Mouse (Mus musculus): ENCODE results near the gene H2al1i. TPM values are rescaled to one million over a fixed set of nuclear protein-coding genes. Genes with fewer than 3 reads are reported as not detected.
"Not testable (repeated sequence)": the region's sequence is repeated elsewhere in the genome, so short reads cannot be mapped to it uniquely, and the experiment has no call there.

Gene H2al1i
- polyA plus RNA-seq, 1 experiment from 2014 or later, result not detected

DNA sequence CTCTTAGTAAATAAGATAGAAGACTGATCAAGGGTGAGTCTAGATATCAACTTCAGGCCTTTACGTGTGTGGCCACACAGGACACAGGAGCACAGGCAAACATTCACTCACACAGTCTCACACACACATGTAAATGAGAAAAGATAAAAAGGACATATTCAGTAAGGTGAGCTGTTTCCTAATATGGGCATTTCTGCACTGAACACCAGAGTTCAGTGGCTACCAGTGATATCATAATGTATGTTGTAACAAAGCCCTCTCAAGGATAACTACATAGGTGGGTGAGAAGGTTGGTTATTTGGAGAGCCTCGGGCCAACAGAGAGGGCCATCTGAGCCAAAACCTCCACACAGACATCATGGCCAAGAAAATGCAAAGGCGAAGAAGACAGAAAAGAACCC lies 12.8 kb upstream of the H2al1i start, which contains the start of gene H2al1e:
H2al1e (plus strand) TSS at position 301 of the 400 bp plus-strand sequence.
- H3K4me1 ChIP-seq (replicated peaks; ENCODE audit: control insufficient read depth, insufficient read depth, low read length); H3K27me3 ChIP-seq (ENCODE audit: control insufficient read depth, insufficient read depth, low read length); H3K9ac ChIP-seq (ENCODE audit: low read length); H3K4me2 ChIP-seq (ENCODE audit: low read depth, low read length, severe bottlenecking); H3K27ac ChIP-seq (ENCODE audit: low read depth, low read length); DNase-seq (ENCODE audit: low spot score); H3K4me3 ChIP-seq (ENCODE audit: low read depth, low read length); ATAC-seq (replicated peaks; ENCODE audit: low FRiP score); H3K9me3 ChIP-seq (ENCODE audit: control insufficient read depth, low read length); H3K36me3 ChIP-seq (ENCODE audit: control insufficient read depth, insufficient read depth, low read length): not testable (repeated sequence)
- WGBS, result no CpG with 5 or more reads among the region's 3 CpGs

DNA sequence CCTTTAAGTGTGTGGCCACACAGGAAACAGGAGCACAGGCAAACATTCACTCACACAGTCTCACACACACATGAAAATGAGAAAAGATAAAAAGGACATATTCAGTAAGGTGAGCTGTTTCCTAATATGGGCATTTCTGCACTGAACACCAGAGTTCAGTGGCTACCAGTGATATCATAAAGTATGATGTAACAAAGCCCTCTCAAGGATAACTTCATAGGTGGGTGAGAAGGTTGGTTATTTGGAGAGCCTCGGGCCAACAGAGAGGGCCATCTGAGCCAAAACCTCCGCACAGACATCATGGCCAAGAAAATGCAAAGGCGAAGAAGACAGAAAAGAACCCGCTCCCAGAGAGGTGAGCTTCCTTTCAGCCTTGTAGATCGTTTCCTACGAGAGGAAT lies 9.6 kb upstream of the H2al1i start, which contains the start of gene H2al1f:
H2al1f (plus strand) TSS at position 301 of the 400 bp plus-strand sequence.
- H3K4me1 ChIP-seq (replicated peaks; ENCODE audit: control insufficient read depth, insufficient read depth, low read length); H3K4me2 ChIP-seq (ENCODE audit: low read depth, low read length, severe bottlenecking); ATAC-seq (replicated peaks; ENCODE audit: low FRiP score); DNase-seq (ENCODE audit: low spot score); H3K27me3 ChIP-seq (ENCODE audit: control insufficient read depth, insufficient read depth, low read length); H3K36me3 ChIP-seq (ENCODE audit: control insufficient read depth, insufficient read depth, low read length); H3K9me3 ChIP-seq (ENCODE audit: control insufficient read depth, low read length); H3K9ac ChIP-seq (ENCODE audit: low read length); H3K27ac ChIP-seq (ENCODE audit: low read depth, low read length); H3K4me3 ChIP-seq (ENCODE audit: low read depth, low read length): not testable (repeated sequence)
- WGBS, result no CpG with 5 or more reads among the region's 6 CpGs

DNA sequence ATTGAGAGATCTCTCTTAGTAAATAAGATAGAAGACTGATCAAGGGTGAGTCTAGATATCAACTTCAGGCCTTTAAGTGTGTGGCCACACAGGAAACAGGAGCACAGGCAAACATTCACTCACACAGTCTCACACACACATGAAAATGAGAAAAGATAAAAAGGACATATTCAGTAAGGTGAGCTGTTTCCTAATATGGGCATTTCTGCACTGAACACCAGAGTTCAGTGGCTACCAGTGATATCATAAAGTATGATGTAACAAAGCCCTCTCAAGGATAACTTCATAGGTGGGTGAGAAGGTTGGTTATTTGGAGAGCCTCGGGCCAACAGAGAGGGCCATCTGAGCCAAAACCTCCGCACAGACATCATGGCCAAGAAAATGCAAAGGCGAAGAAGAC lies 6.5 kb upstream of the H2al1i start, which contains the start of gene H2al1g:
H2al1g (plus strand) TSS at position 301 of the 400 bp plus-strand sequence.
- WGBS, result no CpG with 5 or more reads among the region's 3 CpGs
- H3K27me3 ChIP-seq (ENCODE audit: control insufficient read depth, insufficient read depth, low read length); H3K9me3 ChIP-seq (ENCODE audit: control insufficient read depth, low read length); H3K4me1 ChIP-seq (replicated peaks; ENCODE audit: control insufficient read depth, insufficient read depth, low read length); H3K4me2 ChIP-seq (ENCODE audit: low read depth, low read length, severe bottlenecking); DNase-seq (ENCODE audit: low spot score); H3K36me3 ChIP-seq (ENCODE audit: control insufficient read depth, insufficient read depth, low read length); H3K9ac ChIP-seq (ENCODE audit: low read length); H3K27ac ChIP-seq (ENCODE audit: low read depth, low read length); H3K4me3 ChIP-seq (ENCODE audit: low read depth, low read length); ATAC-seq (replicated peaks; ENCODE audit: low FRiP score): not testable (repeated sequence)

DNA sequence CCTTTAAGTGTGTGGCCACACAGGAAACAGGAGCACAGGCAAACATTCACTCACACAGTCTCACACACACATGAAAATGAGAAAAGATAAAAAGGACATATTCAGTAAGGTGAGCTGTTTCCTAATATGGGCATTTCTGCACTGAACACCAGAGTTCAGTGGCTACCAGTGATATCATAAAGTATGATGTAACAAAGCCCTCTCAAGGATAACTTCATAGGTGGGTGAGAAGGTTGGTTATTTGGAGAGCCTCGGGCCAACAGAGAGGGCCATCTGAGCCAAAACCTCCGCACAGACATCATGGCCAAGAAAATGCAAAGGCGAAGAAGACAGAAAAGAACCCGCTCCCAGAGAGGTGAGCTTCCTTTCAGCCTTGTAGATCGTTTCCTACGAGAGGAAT lies 3.3 kb upstream of the H2al1i start, which contains the start of gene H2al1h:
H2al1h (plus strand) TSS at position 301 of the 400 bp plus-strand sequence.
- no CpG with 5 or more reads among the region's 6 CpGs for WGBS
- not testable (repeated sequence) for H3K4me2 ChIP-seq (ENCODE audit: low read depth, low read length, severe bottlenecking); H3K27ac ChIP-seq (ENCODE audit: low read depth, low read length); H3K9ac ChIP-seq (ENCODE audit: low read length); H3K4me1 ChIP-seq (replicated peaks; ENCODE audit: control insufficient read depth, insufficient read depth, low read length); H3K27me3 ChIP-seq (ENCODE audit: control insufficient read depth, insufficient read depth, low read length); DNase-seq (ENCODE audit: low spot score); ATAC-seq (replicated peaks; ENCODE audit: low FRiP score); H3K9me3 ChIP-seq (ENCODE audit: control insufficient read depth, low read length); H3K36me3 ChIP-seq (ENCODE audit: control insufficient read depth, insufficient read depth, low read length); H3K4me3 ChIP-seq (ENCODE audit: low read depth, low read length)

DNA sequence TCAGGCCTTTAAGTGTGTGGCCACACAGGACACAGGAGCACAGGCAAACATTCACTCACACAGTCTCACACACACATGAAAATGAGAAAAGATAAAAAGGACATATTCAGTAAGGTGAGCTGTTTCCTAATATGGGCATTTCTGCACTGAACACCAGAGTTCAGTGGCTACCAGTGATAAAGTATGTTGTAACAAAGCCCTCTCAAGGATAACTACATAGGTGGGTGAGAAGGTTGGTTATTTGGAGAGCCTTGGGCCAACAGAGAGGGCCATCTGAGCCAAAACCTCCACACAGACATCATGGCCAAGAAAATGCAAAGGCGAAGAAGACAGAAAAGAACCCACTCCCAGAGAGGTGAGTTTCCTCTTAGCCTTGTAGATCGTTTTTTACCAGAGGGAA lies 3.1 kb downstream of the H2al1i start, which contains the start of gene H2al1j:
H2al1j (plus strand) TSS at position 301 of the 400 bp plus-strand sequence.
- H3K4me2 ChIP-seq (ENCODE audit: low read depth, low read length, severe bottlenecking); H3K4me1 ChIP-seq (replicated peaks; ENCODE audit: control insufficient read depth, insufficient read depth, low read length); H3K9ac ChIP-seq (ENCODE audit: low read length); ATAC-seq (replicated peaks; ENCODE audit: low FRiP score); H3K36me3 ChIP-seq (ENCODE audit: control insufficient read depth, insufficient read depth, low read length); DNase-seq (ENCODE audit: low spot score); H3K27me3 ChIP-seq (ENCODE audit: control insufficient read depth, insufficient read depth, low read length); H3K27ac ChIP-seq (ENCODE audit: low read depth, low read length); H3K9me3 ChIP-seq (ENCODE audit: control insufficient read depth, low read length); H3K4me3 ChIP-seq (ENCODE audit: low read depth, low read length): not testable (repeated sequence)
- WGBS, result 88% methylated on average over 2 of the region's 2 CpGs

DNA sequence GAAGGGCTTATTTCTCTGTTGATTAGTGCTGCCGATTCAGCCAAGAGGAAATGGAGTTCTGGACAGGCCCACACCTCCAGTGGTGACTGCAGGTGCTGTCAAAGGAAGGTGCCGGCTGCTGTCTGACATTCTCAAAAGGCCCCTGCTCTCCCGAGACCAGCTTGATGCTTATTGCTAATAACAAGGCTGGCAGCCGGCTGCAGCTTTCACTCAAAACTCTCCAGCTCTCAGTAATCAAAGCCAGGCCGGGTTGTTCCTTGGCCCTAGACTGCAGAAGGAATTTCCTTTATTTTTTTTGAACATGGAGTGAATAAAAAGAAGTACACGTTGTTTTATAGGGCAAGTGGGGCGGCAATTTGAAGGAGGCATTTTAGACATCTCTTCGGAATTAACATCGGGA lies 21.3 kb downstream of the H2al1i start:
- ATAC-seq (replicated peaks; ENCODE audit: low FRiP score) (no peak), DNase-seq (ENCODE audit: low spot score) (no peak)
- Histone ChIP-seq H3K27me3 (ENCODE audit: control insufficient read depth, insufficient read depth, low read length) (no peaks in the 10 kb centered on the region), H3K4me1 (replicated peaks; ENCODE audit: control insufficient read depth, insufficient read depth, low read length) (no peaks in the 10 kb centered on the region), H3K4me2 (ENCODE audit: low read depth, low read length, severe bottlenecking) (no peak overlapping the region), H3K9me3 (ENCODE audit: control insufficient read depth, low read length) (no peaks in the 10 kb centered on the region), H3K27ac (ENCODE audit: low read depth, low read length) (no peak overlapping the region), H3K9ac (ENCODE audit: low read length) (no peak overlapping the region), H3K4me3 (ENCODE audit: low read depth, low read length) (no peak overlapping the region), H3K36me3 (ENCODE audit: control insufficient read depth, insufficient read depth, low read length) (no peaks in the 10 kb centered on the region)
- WGBS, result 61% methylated on average over 9 of the region's 9 CpGs

DNA sequence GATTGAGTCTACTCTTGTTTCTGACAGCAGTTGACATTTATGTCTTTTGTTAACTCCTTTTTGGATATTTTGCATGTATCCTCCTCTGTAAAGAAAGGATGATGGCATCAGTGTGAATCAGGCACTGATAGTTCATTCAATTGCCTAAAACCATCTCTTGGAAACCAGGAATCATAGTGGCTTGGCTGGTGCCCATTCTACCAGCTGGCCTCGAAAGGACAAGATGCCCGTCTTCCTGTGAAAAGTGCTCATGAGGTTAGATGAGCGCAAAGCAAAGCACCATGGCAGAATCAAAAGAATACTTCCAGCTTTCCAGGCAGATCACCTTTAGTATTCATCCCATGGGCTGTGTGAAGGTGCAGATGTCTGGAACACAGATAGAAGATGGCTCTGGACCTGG lies 22.3 kb downstream of the H2al1i start:
- DNase-seq (ENCODE audit: low spot score) (no peak), ATAC-seq (replicated peaks; ENCODE audit: low FRiP score) (no peak)
- Histone ChIP-seq H3K9me3 (ENCODE audit: control insufficient read depth, low read length) (no peaks in the 10 kb centered on the region), H3K36me3 (ENCODE audit: control insufficient read depth, insufficient read depth, low read length) (no peaks in the 10 kb centered on the region), H3K4me3 (ENCODE audit: low read depth, low read length) (no peak overlapping the region), H3K4me1 (replicated peaks; ENCODE audit: control insufficient read depth, insufficient read depth, low read length) (no peaks in the 10 kb centered on the region), H3K27me3 (ENCODE audit: control insufficient read depth, insufficient read depth, low read length) (no peaks in the 10 kb centered on the region), H3K9ac (ENCODE audit: low read length) (no peak overlapping the region), H3K27ac (ENCODE audit: low read depth, low read length) (no peak overlapping the region), H3K4me2 (ENCODE audit: low read depth, low read length, severe bottlenecking) (no peak overlapping the region)
- 92% methylated on average over 3 of the region's 3 CpGs for WGBS

DNA sequence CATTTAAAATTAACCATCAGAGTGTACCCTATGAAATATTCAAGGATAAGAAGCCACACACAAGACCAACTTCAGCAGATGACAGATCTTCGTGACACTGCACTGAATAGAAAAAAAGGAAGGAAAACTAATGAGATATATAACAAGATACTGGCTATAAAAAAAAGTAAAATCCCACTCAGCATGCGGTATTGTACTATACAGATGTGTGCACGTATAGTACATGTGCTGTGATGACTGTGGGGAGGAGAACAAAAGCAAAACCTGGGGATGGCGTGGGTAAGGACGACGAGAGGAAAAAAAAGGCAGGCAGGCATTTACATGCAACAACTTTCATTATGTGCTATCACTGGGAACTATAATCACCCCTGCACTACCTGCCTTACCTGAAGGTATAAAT lies 36.4 kb downstream of the H2al1i start:
- Histone ChIP-seq H3K9me3 (ENCODE audit: control insufficient read depth, low read length) (no peaks in the 10 kb centered on the region), H3K27ac (ENCODE audit: low read depth, low read length) (no peak overlapping the region), H3K9ac (ENCODE audit: low read length) (no peak overlapping the region), H3K27me3 (ENCODE audit: control insufficient read depth, insufficient read depth, low read length) (no peaks in the 10 kb centered on the region), H3K36me3 (ENCODE audit: control insufficient read depth, insufficient read depth, low read length) (no peaks in the 10 kb centered on the region), H3K4me3 (ENCODE audit: low read depth, low read length) (no peak overlapping the region), H3K4me1 (replicated peaks; ENCODE audit: control insufficient read depth, insufficient read depth, low read length) (no peaks in the 10 kb centered on the region), H3K4me2 (ENCODE audit: low read depth, low read length, severe bottlenecking) (no peak overlapping the region)
- ATAC-seq (replicated peaks; ENCODE audit: low FRiP score), result no peak
- 87% methylated on average over 6 of the region's 6 CpGs for WGBS
- DNase-seq (ENCODE audit: low spot score), result no peak

DNA sequence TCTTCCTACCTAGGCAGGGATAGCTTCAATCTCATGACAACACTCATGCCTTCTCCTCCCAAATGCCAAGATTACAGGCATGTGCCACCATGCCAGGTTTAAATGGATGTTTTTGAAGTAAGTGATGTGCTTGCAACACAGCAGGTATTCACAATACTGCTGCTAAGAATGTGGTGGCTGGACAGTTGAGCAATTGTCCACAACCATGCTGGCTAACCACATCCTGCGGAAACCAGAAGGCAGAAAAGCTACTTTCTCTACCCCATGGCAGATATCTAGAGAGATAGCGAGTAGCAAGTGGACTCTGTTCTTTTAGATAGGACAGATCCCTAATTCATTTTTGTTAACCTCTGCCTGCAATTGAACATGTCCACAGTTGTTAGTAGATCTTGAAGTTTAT lies 36.8 kb downstream of the H2al1i start:
- DNase-seq (ENCODE audit: low spot score) (no peak), ATAC-seq (replicated peaks; ENCODE audit: low FRiP score) (no peak)
- no peaks in the 10 kb centered on the region for H3K36me3 ChIP-seq (ENCODE audit: control insufficient read depth, insufficient read depth, low read length)
- H3K4me1 ChIP-seq (replicated peaks; ENCODE audit: control insufficient read depth, insufficient read depth, low read length), result no peaks in the 10 kb centered on the region
- WGBS, result 89% methylated on average over 2 of the region's 2 CpGs
- no peak overlapping the region for H3K27ac ChIP-seq (ENCODE audit: low read depth, low read length)
- no peaks in the 10 kb centered on the region for H3K27me3 ChIP-seq (ENCODE audit: control insufficient read depth, insufficient read depth, low read length)
- H3K9me3 ChIP-seq (ENCODE audit: control insufficient read depth, low read length), result no peaks in the 10 kb centered on the region
- no peak overlapping the region for H3K4me3 ChIP-seq (ENCODE audit: low read depth, low read length)
- no peak overlapping the region for H3K4me2 ChIP-seq (ENCODE audit: low read depth, low read length, severe bottlenecking)
- H3K9ac ChIP-seq (ENCODE audit: low read length), result no peak overlapping the region

Data from forebrain, embryonic 11.5 days (tissue).